Mouse (Mus musculus) brain, embryonic 14.5 days (tissue): ENCODE results near the gene Plekha4.

Experiments
- CTCF ChIP-seq: fragments of 200-500 bp; IDR thresholded peaks from 2 replicates; pipeline ENCODE4 v1.5.1; 2012; ENCODE audit warnings: inconsistent platforms, mild to moderate bottlenecking, moderate library complexity, borderline replicate concordance; ENCODE audit not compliant: insufficient read depth, insufficient read length; ENCODE audit errors: extremely low read depth
- POLR2A ChIP-seq: fragments of 200-500 bp; IDR thresholded peaks from 2 replicates; pipeline ENCODE4 v1.6.1; 2012; ENCODE audit warnings: mild to moderate bottlenecking, inconsistent platforms, borderline replicate concordance; ENCODE audit not compliant: poor library complexity, insufficient read depth, insufficient read length, severe bottlenecking; ENCODE audit errors: extremely low read depth

DNA sequence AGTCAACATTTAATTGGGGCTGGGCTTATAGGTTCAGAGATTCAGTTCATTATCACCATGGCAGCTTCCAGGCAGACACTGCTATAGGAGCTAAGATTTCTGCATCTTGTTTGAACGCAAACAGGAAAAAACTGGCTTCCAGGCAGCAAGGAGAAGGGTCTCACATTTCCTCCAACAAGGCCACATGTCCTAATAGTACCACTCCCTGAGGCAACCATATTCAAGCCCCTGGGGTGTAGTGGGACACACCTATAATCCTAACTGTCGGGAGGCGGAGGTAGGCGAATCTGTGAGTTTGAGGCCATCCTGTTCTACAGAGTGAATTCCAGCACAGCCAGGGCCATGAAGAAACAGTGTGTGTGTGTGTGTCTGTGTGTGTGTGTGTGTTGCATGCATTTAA is 69.0 kb downstream of the Plekha4 start:
- TF ChIP-seq CTCF (no peak), POLR2A (no peak)
